Mouse (Mus musculus) heart, embryonic 14.5 days (tissue): ENCODE data around the gene Rnf149. TPM values are rescaled to one million over a fixed set of nuclear protein-coding genes. Genes with fewer than 3 reads are reported as not detected.

Experiments used
- ATAC-seq: fragments of 200-750 bp; cut with Nextera tagmentation; 2 replicates; pipeline ENCODE4 v1.8.0; 2017; ENCODE audit warnings: low read depth, moderate TSS enrichment; ENCODE audit not compliant: insufficient number of reproducible peaks, insufficient read depth, low FRiP score
- H3K27ac ChIP-seq, 2 experiments: fragments of 200-500 bp in 1 of 2; fragments of 300-500 bp in 1 of 2; sonication (generic) in 1 of 2; replicated peaks in 1 of 2; 2 replicates each; pipeline ENCODE4 v1.5.1; 2012 to 2014; ENCODE audit warnings: low read depth in 2 of 2, low read length in 2 of 2, control low read depth in 1 of 2, mild to moderate bottlenecking in 1 of 2, mixed read lengths in 1 of 2; ENCODE audit not compliant: control insufficient read depth in 1 of 2, insufficient read depth in 1 of 2
- H3K27me3 ChIP-seq: fragments of 300-500 bp; sonication (generic); 2 replicates; pipeline ENCODE4 v1.6.1; 2014; ENCODE audit warnings: mild to moderate bottlenecking, low read length, control low read depth; ENCODE audit not compliant: control insufficient read depth, insufficient read depth
- H3K36me3 ChIP-seq: fragments of 300-500 bp; sonication (generic); 2 replicates; pipeline ENCODE4 v1.6.1; 2014; ENCODE audit warnings: mild to moderate bottlenecking, control low read depth, low read length, mixed read lengths; ENCODE audit not compliant: control insufficient read depth, insufficient read depth
- H3K4me1 ChIP-seq, 2 experiments: fragments of 200-500 bp in 1 of 2; fragments of 300-500 bp in 1 of 2; sonication (generic) in 1 of 2; 2 replicates each; pipeline ENCODE4 v1.6.1; 2012 to 2014; ENCODE audit warnings: low read length in 2 of 2, control low read depth in 1 of 2, mixed read lengths in 1 of 2; ENCODE audit not compliant: control insufficient read depth in 2 of 2, insufficient read depth in 2 of 2
- H3K4me2 ChIP-seq: fragments of 300-500 bp; sonication (generic); 2 replicates; pipeline ENCODE4 v1.6.1; 2014; ENCODE audit warnings: mild to moderate bottlenecking, low read length
- H3K4me3 ChIP-seq, 2 experiments: fragments of 200-500 bp in 1 of 2; fragments of 300-500 bp in 1 of 2; sonication (generic) in 1 of 2; 2 replicates each; pipeline ENCODE4 v1.5.1; 2012 to 2014; ENCODE audit warnings: low read length in 2 of 2, mild to moderate bottlenecking in 2 of 2, control low read depth in 1 of 2, low read depth in 1 of 2, moderate library complexity in 1 of 2; ENCODE audit not compliant: control insufficient read depth in 1 of 2, insufficient read depth in 1 of 2
- H3K9ac ChIP-seq: fragments of 300-500 bp; sonication (generic); 2 replicates; pipeline ENCODE4 v1.6.1; 2014; ENCODE audit warnings: mild to moderate bottlenecking, low read length
- H3K9me3 ChIP-seq: fragments of 300-500 bp; sonication (generic); 2 replicates; pipeline ENCODE4 v1.6.1; 2016; ENCODE audit warnings: low read length, control low read depth; ENCODE audit not compliant: control insufficient read depth
- WGBS: fragments of 180-500 bp; shearing (Covaris S2); extraction: QIAGEN DNeasy Blood & Tissue Kit; methylation state at CpG from one replicate; pipeline ENCODE4 v1.1.7; 2014; 5-methylcytosine and 5-hydroxymethylcytosine counted together
- polyA plus RNA-seq: library from polyadenylated mRNA; unstranded; fragments of >200 nt; fragmentation: Nextera tagmentation; extraction: Ambion mirVana; gene quantifications from 2 replicates; pipeline ENCODE4 v1.2.1, GENCODE M21; 2014

The Rnf149 gene
- polyA plus RNA-seq, 1 experiment from 2014 or later, result 22.1 TPM

- WGBS, result 7% methylated on average over 8 of the region's 8 CpGs
- ATAC-seq, result no peak
- Histone ChIP-seq H3K4me3 (peak overlapping the region; percentile 83 to 93), H3K9ac (peak overlapping the region; percentile 96), H3K36me3 (no peaks in the 10 kb centered on the region), H3K27me3 (no peaks in the 10 kb centered on the region), H3K4me2 (peak overlapping the region; percentile 83), H3K27ac (peak overlapping the region in 1 of 2 experiments; percentile 98; a peak in 2 of 4 replicates), H3K4me1 (peaks cover 6 to 27% of the 10 kb centered on the region in 2 experiments), H3K9me3 (no peaks in the 10 kb centered on the region)
Observed at GRCm38 (mm10) chr1:39575778-39576375, 1.3 kb downstream of the Rnf149 start.

- whole genome bisulfite sequencing, result 66% methylated on average over 7 of the region's 7 CpGs
- Histone ChIP-seq H3K9ac (no peak overlapping the region), H3K4me2 (no peak overlapping the region)
Observed at GRCm38 (mm10) chr1:39573890-39574289, 3.3 kb downstream of the Rnf149 start.

GRCm38 (mm10) chr1:39571653-39572052, 5.6 kb downstream of the Rnf149 start:
- no peak overlapping the region for H3K27ac ChIP-seq
- peak overlapping the region; percentile 57 for H3K9ac ChIP-seq
- 23% methylated on average over 6 of the region's 6 CpGs for WGBS
- H3K4me1 ChIP-seq, result peaks cover 6 to 25% of the 10 kb centered on the region in 2 experiments
- no peaks in the 10 kb centered on the region for H3K36me3 ChIP-seq
- H3K27me3 ChIP-seq, result no peaks in the 10 kb centered on the region
- H3K4me2 ChIP-seq, result peak overlapping the region; percentile 31
- no peak for ATAC-seq
- H3K9me3 ChIP-seq, result no peaks in the 10 kb centered on the region
- H3K4me3 ChIP-seq, result no peak overlapping the region

More at GRCm38 (mm10) chr1:39573890-39574289, 3.3 kb downstream of the Rnf149 start:
- Histone ChIP-seq H3K4me1 (peaks cover 6 to 27% of the 10 kb centered on the region in 2 experiments), H3K27ac (no peak overlapping the region), H3K27me3 (no peaks in the 10 kb centered on the region), H3K36me3 (no peaks in the 10 kb centered on the region), H3K9me3 (no peaks in the 10 kb centered on the region), H3K4me3 (no peak overlapping the region)
- no peak for ATAC-seq

DNA sequence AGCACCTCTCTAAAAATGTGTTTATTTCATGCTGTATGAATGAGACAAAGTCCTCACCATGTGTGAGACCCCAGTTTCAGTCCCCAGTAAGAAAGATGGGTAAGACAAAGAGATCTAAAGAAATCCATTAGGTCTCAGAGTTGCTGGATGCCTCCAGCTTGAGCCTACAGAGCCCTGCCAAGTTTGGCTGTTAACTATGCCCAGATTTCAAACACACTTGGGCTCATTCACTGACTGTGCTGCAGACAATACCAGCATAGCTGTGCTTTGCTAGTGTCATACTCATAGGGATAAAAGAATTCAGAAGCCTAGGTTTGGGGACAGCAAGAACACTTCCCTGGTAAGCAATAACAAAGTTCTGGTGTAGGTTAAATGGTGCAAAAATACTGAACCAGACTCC, 9.1 kb downstream of the Rnf149 start:
- peaks cover 14% of the 10 kb centered on the region for H3K36me3 ChIP-seq
- H3K27ac ChIP-seq, result no peak overlapping the region
- H3K9me3 ChIP-seq, result no peaks in the 10 kb centered on the region
- no peak overlapping the region for H3K9ac ChIP-seq
- no peaks in the 10 kb centered on the region for H3K27me3 ChIP-seq
- ATAC-seq, result no peak
- no peak overlapping the region for H3K4me3 ChIP-seq
- no peak overlapping the region for H3K4me2 ChIP-seq
- peaks cover 3 to 18% of the 10 kb centered on the region in 2 experiments; a peak in 3 of 4 replicates for H3K4me1 ChIP-seq

DNA sequence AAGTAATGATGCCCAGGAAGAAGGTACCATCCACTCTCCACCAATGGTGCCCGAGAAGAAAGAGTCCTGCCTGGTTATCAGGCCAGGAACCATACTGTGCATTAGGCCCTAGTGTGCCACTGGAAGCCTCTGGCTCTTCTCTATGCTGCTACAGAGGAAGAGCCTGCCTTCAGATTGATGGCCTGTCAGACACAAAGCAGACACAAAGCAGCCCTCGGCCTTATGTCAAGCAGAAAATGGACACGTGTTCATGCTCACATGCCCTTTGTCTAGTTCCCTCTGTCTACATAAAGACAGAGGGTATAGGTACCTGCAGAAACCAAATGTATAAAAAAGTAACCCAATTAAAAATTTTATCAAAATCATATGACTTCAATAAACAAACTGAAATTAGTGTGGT, 12.6 kb downstream of the Rnf149 start:
- Histone ChIP-seq H3K27me3 (no peaks in the 10 kb centered on the region), H3K9ac (no peak overlapping the region), H3K4me3 (no peak overlapping the region), H3K9me3 (no peaks in the 10 kb centered on the region), H3K36me3 (peaks cover 30% of the 10 kb centered on the region), H3K27ac (no peak overlapping the region), H3K4me1 (peaks cover 0 to 7% of the 10 kb centered on the region in 2 experiments; a peak in 2 of 4 replicates), H3K4me2 (no peak overlapping the region)
- 19% methylated on average over 3 of the region's 3 CpGs for WGBS
- ATAC-seq, result no peak

DNA sequence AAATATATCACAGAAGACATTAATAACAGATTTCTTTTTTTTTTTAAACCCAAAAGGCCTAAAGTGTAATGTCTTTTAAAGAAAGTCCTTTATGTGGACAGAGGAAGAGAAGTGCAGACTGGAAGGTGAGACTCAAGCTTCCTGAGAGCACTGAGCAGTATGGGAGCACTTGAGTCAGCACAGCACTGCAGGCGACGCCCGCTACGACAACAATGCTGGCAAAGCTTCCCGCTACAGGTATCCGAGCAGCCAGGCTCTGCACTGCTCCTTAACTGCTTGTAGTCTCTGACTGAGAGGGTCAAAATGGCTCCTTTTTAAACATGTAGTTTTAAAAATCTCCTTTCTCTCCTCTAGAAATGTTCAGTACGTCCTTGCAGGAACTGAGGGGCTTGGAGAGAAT, 14.0 kb downstream of the Rnf149 start:
- Histone ChIP-seq H3K9me3 (no peaks in the 10 kb centered on the region), H3K27ac (no peak overlapping the region), H3K4me2 (no peak overlapping the region), H3K9ac (no peak overlapping the region), H3K27me3 (no peaks in the 10 kb centered on the region), H3K4me1 (peaks cover 0 to 7% of the 10 kb centered on the region in 2 experiments; a peak in 2 of 4 replicates), H3K4me3 (no peak overlapping the region), H3K36me3 (peaks cover 43% of the 10 kb centered on the region)
- 73% methylated on average over 7 of the region's 7 CpGs for WGBS
- ATAC-seq, result no peak

DNA sequence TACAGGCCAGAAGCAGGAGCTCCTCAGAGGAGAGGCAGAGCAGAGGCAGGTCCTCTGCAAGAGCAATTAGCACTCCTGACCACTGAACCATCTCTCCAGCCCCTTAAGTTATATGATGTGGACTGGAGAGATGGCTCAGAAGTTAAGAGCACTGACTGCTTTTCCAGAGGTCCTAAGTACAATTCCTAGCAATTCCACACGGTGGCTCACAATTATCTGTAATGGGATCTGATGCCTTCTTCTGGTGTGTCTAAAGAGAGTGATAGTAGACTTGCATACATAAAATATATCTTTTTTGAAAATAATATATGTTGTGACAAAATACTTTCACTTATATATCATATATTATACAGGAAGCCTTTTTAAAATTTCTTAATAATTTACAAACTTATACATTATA, 15.3 kb downstream of the Rnf149 start:
- no peaks in the 10 kb centered on the region for H3K9me3 ChIP-seq
- no peak overlapping the region for H3K4me3 ChIP-seq
- peaks cover 53% of the 10 kb centered on the region for H3K36me3 ChIP-seq
- H3K27me3 ChIP-seq, result no peaks in the 10 kb centered on the region
- H3K4me2 ChIP-seq, result no peak overlapping the region
- no peak overlapping the region for H3K27ac ChIP-seq
- no peak for ATAC-seq
- 33% methylated on average over 1 of the region's 1 CpGs for WGBS
- no peak overlapping the region for H3K9ac ChIP-seq
- peaks cover 0 to 5% of the 10 kb centered on the region in 2 experiments; a peak in 1 of 4 replicates for H3K4me1 ChIP-seq

DNA sequence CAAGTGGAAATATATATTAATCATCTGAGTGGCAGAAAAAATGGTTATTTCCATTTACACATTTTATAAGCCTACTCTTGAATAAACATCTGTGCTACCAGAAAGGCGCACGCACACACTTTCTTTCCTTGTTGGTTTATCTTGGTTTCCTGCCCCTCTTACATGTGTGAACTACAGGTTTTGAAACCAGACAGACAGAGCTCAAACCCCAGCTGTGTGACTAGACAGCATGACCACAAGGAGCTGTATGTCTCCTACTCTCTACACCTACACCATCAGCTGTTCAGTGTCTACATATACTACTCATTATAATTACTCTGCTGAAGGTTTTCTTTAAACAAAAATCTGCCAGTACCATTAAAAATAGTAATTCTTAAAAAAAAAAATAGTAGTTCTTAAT, 18.2 kb downstream of the Rnf149 start:
- WGBS, result 95% methylated on average over 2 of the region's 2 CpGs
- peaks cover 2 to 10% of the 10 kb centered on the region in 2 experiments; a peak in 2 of 4 replicates for H3K4me1 ChIP-seq
- H3K4me3 ChIP-seq, result no peak overlapping the region
- H3K9me3 ChIP-seq, result no peaks in the 10 kb centered on the region
- H3K4me2 ChIP-seq, result no peak overlapping the region
- ATAC-seq, result no peak
- H3K27me3 ChIP-seq, result no peaks in the 10 kb centered on the region
- H3K9ac ChIP-seq, result no peak overlapping the region
- H3K27ac ChIP-seq, result no peak overlapping the region
- peaks cover 72% of the 10 kb centered on the region for H3K36me3 ChIP-seq
